Mouse (Mus musculus): Measurements from ENCODE around the gene Notch2. TPM values are rescaled to one million over a fixed set of nuclear protein-coding genes. Genes with fewer than 3 reads are reported as not detected.

Gene Notch2
- total RNA-seq (2015; ENCODE audit: low replicate concordance) (11.1 and 14.4 TPM in 2 replicates), total RNA-seq (2017; ENCODE audit: low replicate concordance) (11.2 and 11.5 TPM in 2 replicates)

- peak; percentile 93 for ATAC-seq (replicated peaks; ENCODE audit: low FRiP score, poor library complexity, severe bottlenecking)
Observed at GRCm38 (mm10) chr3:98013401-98014281, at the start of gene Notch2. Notch2 (plus strand) TSS chr3:98013527.

- no peak for ATAC-seq (replicated peaks; ENCODE audit: low FRiP score, poor library complexity, severe bottlenecking)
Observed at GRCm38 (mm10) chr3:97964878-97965353, 48.4 kb upstream of the Notch2 start.

GRCm38 (mm10) chr3:97967627-97968026 lies 45.7 kb upstream of the Notch2 start:
- 0 out of 2 replicates have a peak, but pooled peaks have one; percentile 31 for ATAC-seq (replicated peaks; ENCODE audit: low FRiP score, poor library complexity, severe bottlenecking)

- ATAC-seq (replicated peaks; ENCODE audit: low FRiP score, poor library complexity, severe bottlenecking): no peak
Observed at GRCm38 (mm10) chr3:97968191-97968590, 45.1 kb upstream of the Notch2 start.

- no peak for ATAC-seq (replicated peaks; ENCODE audit: low FRiP score, poor library complexity, severe bottlenecking)
Observed at GRCm38 (mm10) chr3:97969019-97969418, 44.3 kb upstream of the Notch2 start.

GRCm38 (mm10) chr3:97971117-97971516 lies 42.2 kb upstream of the Notch2 start:
- ATAC-seq (replicated peaks; ENCODE audit: low FRiP score, poor library complexity, severe bottlenecking): no peak

GRCm38 (mm10) chr3:97972200-97972599 lies 41.1 kb upstream of the Notch2 start:
- ATAC-seq (replicated peaks; ENCODE audit: low FRiP score, poor library complexity, severe bottlenecking): no peak

GRCm38 (mm10) chr3:97972707-97973106 lies 40.6 kb upstream of the Notch2 start:
- ATAC-seq (replicated peaks; ENCODE audit: low FRiP score, poor library complexity, severe bottlenecking): no peak

GRCm38 (mm10) chr3:97973306-97973705 lies 40.0 kb upstream of the Notch2 start:
- no peak for ATAC-seq (replicated peaks; ENCODE audit: low FRiP score, poor library complexity, severe bottlenecking)

- ATAC-seq (replicated peaks; ENCODE audit: low FRiP score, poor library complexity, severe bottlenecking): no peak
Observed at GRCm38 (mm10) chr3:97974197-97974770, 39.0 kb upstream of the Notch2 start.

- no peak for ATAC-seq (replicated peaks; ENCODE audit: low FRiP score, poor library complexity, severe bottlenecking)
Observed at GRCm38 (mm10) chr3:97976706-97977105, 36.6 kb upstream of the Notch2 start.

GRCm38 (mm10) chr3:97978710-97979109 lies 34.6 kb upstream of the Notch2 start:
- ATAC-seq (replicated peaks; ENCODE audit: low FRiP score, poor library complexity, severe bottlenecking): no peak

- no peak for ATAC-seq (replicated peaks; ENCODE audit: low FRiP score, poor library complexity, severe bottlenecking)
Observed at GRCm38 (mm10) chr3:97980683-97981327, 32.5 kb upstream of the Notch2 start.

- no peak for ATAC-seq (replicated peaks; ENCODE audit: low FRiP score, poor library complexity, severe bottlenecking)
Observed at GRCm38 (mm10) chr3:97981376-97981906, 31.9 kb upstream of the Notch2 start.

GRCm38 (mm10) chr3:97984870-97985506 lies 28.3 kb upstream of the Notch2 start:
- no peak for ATAC-seq (replicated peaks; ENCODE audit: low FRiP score, poor library complexity, severe bottlenecking)

GRCm38 (mm10) chr3:97985691-97986090 lies 27.6 kb upstream of the Notch2 start:
- no peak for ATAC-seq (replicated peaks; ENCODE audit: low FRiP score, poor library complexity, severe bottlenecking)

- ATAC-seq (replicated peaks; ENCODE audit: low FRiP score, poor library complexity, severe bottlenecking): no peak
Observed at GRCm38 (mm10) chr3:97987153-97987552, 26.2 kb upstream of the Notch2 start.

- ATAC-seq (replicated peaks; ENCODE audit: low FRiP score, poor library complexity, severe bottlenecking): no peak
Observed at GRCm38 (mm10) chr3:97988756-97989155, 24.6 kb upstream of the Notch2 start.

- no peak for ATAC-seq (replicated peaks; ENCODE audit: low FRiP score, poor library complexity, severe bottlenecking)
Observed at GRCm38 (mm10) chr3:97990576-97990975, 22.8 kb upstream of the Notch2 start.

- ATAC-seq (replicated peaks; ENCODE audit: low FRiP score, poor library complexity, severe bottlenecking): no peak
Observed at GRCm38 (mm10) chr3:97992289-97992688, 21.0 kb upstream of the Notch2 start.
